Mouse (Mus musculus) midbrain, embryonic 16.5 days (tissue): ENCODE data around the gene Vil1. TPM values are rescaled to one million over a fixed set of nuclear protein-coding genes. Genes with fewer than 3 reads are reported as not detected.

Experiments used
- ATAC-seq: fragments of 200-750 bp; cut with Nextera tagmentation; 2 replicates; pipeline ENCODE4 v1.8.0; 2017; ENCODE audit warnings: moderate TSS enrichment
- H3K27ac ChIP-seq: fragments of 300-500 bp; sonication (generic); 2 replicates; pipeline ENCODE4 v1.5.1; 2014; ENCODE audit warnings: mild to moderate bottlenecking, low read length, mixed read lengths
- H3K27me3 ChIP-seq: fragments of 300-500 bp; sonication (generic); 2 replicates; pipeline ENCODE4 v1.6.1; 2014; ENCODE audit warnings: low read depth, low read length, mixed read lengths; ENCODE audit not compliant: control insufficient read depth, insufficient read depth
- H3K36me3 ChIP-seq: fragments of 300-500 bp; sonication (generic); 2 replicates; pipeline ENCODE4 v1.6.1; 2014; ENCODE audit warnings: mild to moderate bottlenecking, low read length, moderate library complexity, mixed read lengths; ENCODE audit not compliant: control insufficient read depth, insufficient read depth
- H3K4me1 ChIP-seq: fragments of 300-500 bp; sonication (generic); 2 replicates; pipeline ENCODE4 v1.6.1; 2014; ENCODE audit warnings: mild to moderate bottlenecking, low read length, mixed read lengths; ENCODE audit not compliant: control insufficient read depth, insufficient read depth
- H3K4me2 ChIP-seq: fragments of 300-500 bp; sonication (generic); 2 replicates; pipeline ENCODE4 v1.6.1; 2014; ENCODE audit warnings: mild to moderate bottlenecking, low read length, mixed read lengths
- H3K4me3 ChIP-seq: fragments of 300-500 bp; sonication (generic); 2 replicates; pipeline ENCODE4 v1.5.1; 2014; ENCODE audit warnings: low read depth, mild to moderate bottlenecking, low read length, moderate library complexity, mixed read lengths
- H3K9ac ChIP-seq: fragments of 300-500 bp; sonication (generic); 2 replicates; pipeline ENCODE4 v1.6.1; 2014; ENCODE audit warnings: low read depth, low read length, mixed read lengths
- H3K9me3 ChIP-seq: fragments of 300-500 bp; sonication (generic); replicated peaks from 2 replicates; pipeline ENCODE4 v1.6.1; 2014; ENCODE audit warnings: mild to moderate bottlenecking, low read length, mixed read lengths; ENCODE audit not compliant: control insufficient read depth, poor library complexity, severe bottlenecking
- WGBS: fragments of 180-500 bp; shearing (Covaris S2); extraction: QIAGEN DNeasy Blood & Tissue Kit; methylation state at CpG from one replicate; pipeline ENCODE4 v1.1.7; 2014; 5-methylcytosine and 5-hydroxymethylcytosine counted together
- polyA plus RNA-seq: library from polyadenylated mRNA; unstranded; fragments of >200 nt; fragmentation: Nextera tagmentation; extraction: Ambion mirVana; gene quantifications from 2 replicates; pipeline ENCODE4 v1.2.1, GENCODE M21; 2015

The Vil1 gene
- polyA plus RNA-seq, 1 experiment from 2014 or later = 0.35 TPM

GRCm38 (mm10) chr1:74415143-74415542 lies 6.0 kb downstream of the Vil1 start:
- Histone ChIP-seq H3K27ac (no peak overlapping the region), H3K27me3 (no peaks in the 10 kb centered on the region), H3K9me3 (no peaks in the 10 kb centered on the region), H3K4me1 (no peaks in the 10 kb centered on the region), H3K4me2 (no peak overlapping the region), H3K4me3 (no peak overlapping the region), H3K36me3 (no peaks in the 10 kb centered on the region), H3K9ac (no peak overlapping the region)
- WGBS = 32% methylated on average over 4 of the region's 4 CpGs
- no peak for ATAC-seq

- Histone ChIP-seq H3K4me1 (no peaks in the 10 kb centered on the region), H3K27me3 (no peaks in the 10 kb centered on the region), H3K4me2 (no peak overlapping the region), H3K9ac (no peak overlapping the region), H3K4me3 (no peak overlapping the region), H3K9me3 (no peaks in the 10 kb centered on the region), H3K36me3 (no peaks in the 10 kb centered on the region), H3K27ac (no peak overlapping the region)
- ATAC-seq = no peak
- WGBS = 80% methylated on average over 17 of the region's 17 CpGs
These were observed 9.7 kb downstream of the Vil1 start for GRCm38 (mm10) chr1:74418747-74419439.

- H3K4me2 ChIP-seq = no peak overlapping the region
- H3K9ac ChIP-seq = no peak overlapping the region
- WGBS = 70% methylated on average over 9 of the region's 9 CpGs
- no peak for ATAC-seq
- H3K36me3 ChIP-seq = no peaks in the 10 kb centered on the region
- H3K4me3 ChIP-seq = no peak overlapping the region
- no peaks in the 10 kb centered on the region for H3K4me1 ChIP-seq
- no peaks in the 10 kb centered on the region for H3K27me3 ChIP-seq
- no peaks in the 10 kb centered on the region for H3K9me3 ChIP-seq
- H3K27ac ChIP-seq = no peak overlapping the region
These were observed 10.2 kb downstream of the Vil1 start for GRCm38 (mm10) chr1:74419440-74419794.

GRCm38 (mm10) chr1:74423147-74423546 lies 14.0 kb downstream of the Vil1 start:
- Histone ChIP-seq H3K9ac (no peak overlapping the region), H3K27me3 (no peaks in the 10 kb centered on the region), H3K36me3 (no peaks in the 10 kb centered on the region), H3K4me2 (no peak overlapping the region), H3K4me1 (no peaks in the 10 kb centered on the region), H3K4me3 (no peak overlapping the region), H3K27ac (no peak overlapping the region), H3K9me3 (no peaks in the 10 kb centered on the region)
- no peak for ATAC-seq
- WGBS = 26% methylated on average over 8 of the region's 8 CpGs

GRCm38 (mm10) chr1:74425845-74426244 lies 16.7 kb downstream of the Vil1 start:
- H3K27ac ChIP-seq = no peak overlapping the region
- H3K4me3 ChIP-seq = no peak overlapping the region
- no peaks in the 10 kb centered on the region for H3K9me3 ChIP-seq
- no peak for ATAC-seq
- H3K4me1 ChIP-seq = no peaks in the 10 kb centered on the region
- H3K27me3 ChIP-seq = no peaks in the 10 kb centered on the region
- H3K9ac ChIP-seq = no peak overlapping the region
- no peaks in the 10 kb centered on the region for H3K36me3 ChIP-seq
- 80% methylated on average over 7 of the region's 7 CpGs for WGBS
- no peak overlapping the region for H3K4me2 ChIP-seq

GRCm38 (mm10) chr1:74433220-74433619 lies 24.0 kb downstream of the Vil1 start:
- Histone ChIP-seq H3K4me2 (no peak overlapping the region), H3K9ac (no peak overlapping the region), H3K27me3 (no peaks in the 10 kb centered on the region), H3K4me1 (no peaks in the 10 kb centered on the region), H3K27ac (no peak overlapping the region), H3K4me3 (no peak overlapping the region), H3K36me3 (peaks cover 9% of the 10 kb centered on the region; the same call in 1 of the 2 replicates), H3K9me3 (no peaks in the 10 kb centered on the region)
- no peak for ATAC-seq
- WGBS = 94% methylated on average over 6 of the region's 6 CpGs

GRCm38 (mm10) chr1:74434596-74434995 lies 25.4 kb downstream of the Vil1 start:
- H3K27ac ChIP-seq = no peak overlapping the region
- H3K9ac ChIP-seq = no peak overlapping the region
- no peaks in the 10 kb centered on the region for H3K9me3 ChIP-seq
- WGBS = 83% methylated on average over 5 of the region's 5 CpGs
- peaks cover 16% of the 10 kb centered on the region for H3K36me3 ChIP-seq
- H3K4me2 ChIP-seq = no peak overlapping the region
- H3K4me1 ChIP-seq = no peaks in the 10 kb centered on the region
- no peak for ATAC-seq
- H3K27me3 ChIP-seq = no peaks in the 10 kb centered on the region
- no peak overlapping the region for H3K4me3 ChIP-seq

GRCm38 (mm10) chr1:74435563-74435962 lies 26.4 kb downstream of the Vil1 start:
- Histone ChIP-seq H3K36me3 (peaks cover 19% of the 10 kb centered on the region), H3K4me2 (no peak overlapping the region), H3K9ac (no peak overlapping the region), H3K27me3 (no peaks in the 10 kb centered on the region), H3K9me3 (no peaks in the 10 kb centered on the region), H3K4me3 (no peak overlapping the region), H3K27ac (no peak overlapping the region), H3K4me1 (no peaks in the 10 kb centered on the region)
- WGBS = 90% methylated on average over 6 of the region's 6 CpGs
- no peak for ATAC-seq

GRCm38 (mm10) chr1:74437702-74438427 lies 28.7 kb downstream of the Vil1 start:
- Histone ChIP-seq H3K36me3 (peaks cover 23% of the 10 kb centered on the region), H3K4me1 (no peaks in the 10 kb centered on the region), H3K27ac (no peak overlapping the region), H3K27me3 (no peaks in the 10 kb centered on the region), H3K4me3 (no peak overlapping the region), H3K4me2 (no peak overlapping the region), H3K9ac (no peak overlapping the region), H3K9me3 (no peaks in the 10 kb centered on the region)
- no peak; the same call in 1 of the 2 replicates for ATAC-seq
- 83% methylated on average over 8 of the region's 8 CpGs for WGBS
